Mouse (Mus musculus) bone marrow macrophage, adult 2 months (primary cell): ENCODE measurements around the gene Srgap3.

Source experiments
- CTCF ChIP-seq: IDR thresholded peaks from 2 replicates; pipeline ENCODE4 v1.5.1; 2012; ENCODE audit warnings: low read depth, mild to moderate bottlenecking, low read length, moderate library complexity
- POLR2A ChIP-seq: IDR thresholded peaks from 2 replicates; pipeline ENCODE4 v1.6.1; 2012; ENCODE audit warnings: mild to moderate bottlenecking, low read depth, low read length, borderline replicate concordance

DNA sequence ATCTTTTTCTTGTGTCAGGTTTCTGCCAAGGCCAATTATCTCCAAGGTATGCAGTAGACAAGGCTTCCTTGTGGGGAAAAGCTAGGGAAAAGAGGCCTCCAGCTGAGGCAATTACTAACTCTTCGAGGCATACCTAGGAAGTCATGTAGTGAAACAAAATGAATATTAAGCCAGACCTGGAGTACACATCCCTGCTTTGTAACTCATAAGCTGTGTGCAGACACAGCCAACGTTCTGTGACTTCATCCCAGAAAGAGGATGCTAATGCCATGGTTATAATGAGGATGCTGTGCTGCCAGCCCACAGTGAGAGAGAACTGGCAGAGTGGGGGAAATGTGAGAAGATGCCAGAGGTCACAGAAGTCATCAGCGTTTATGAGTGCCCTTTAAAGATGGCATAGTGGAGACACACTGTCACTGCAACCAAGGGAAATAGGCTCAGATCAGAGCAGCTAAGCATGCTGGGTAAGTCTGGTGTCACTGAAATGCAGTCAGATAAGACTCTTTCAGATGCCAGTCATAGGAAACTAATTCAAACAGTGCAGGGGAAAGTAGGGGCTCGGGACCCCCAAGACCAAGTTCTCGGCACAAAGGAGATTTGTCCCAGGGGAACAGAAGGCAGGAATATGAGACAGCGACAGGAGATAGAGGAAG is 24.2 kb upstream of the Srgap3 start:
- TF ChIP-seq CTCF: no peak
- no peak for TF ChIP-seq POLR2A
